Mouse (Mus musculus): ENCODE results near the gene Trmt10a. TPM values are rescaled to one million over a fixed set of nuclear protein-coding genes. Genes with fewer than 3 reads are reported as not detected.
A peak's percentile ranks its signal among the peaks of the same experiment; 100 is the strongest.
"Not testable (repeated sequence)": the region's sequence is repeated elsewhere in the genome, so short reads cannot be mapped to it uniquely, and the experiment has no call there.

Trmt10a gene
- polyA plus RNA-seq, 1 experiment from 2014 or later, result 9.4 TPM

GRCm38 (mm10) chr3:138130692-138131091, 12.6 kb upstream of the Trmt10a start:
- Histone ChIP-seq H3K27ac (ENCODE audit: low read length) (peak overlapping the region; percentile 67; the same call in 1 of the 2 replicates), H3K27me3 (replicated peaks; ENCODE audit: control insufficient read depth, insufficient read depth, low read length) (no peaks in the 10 kb centered on the region), H3K36me3 (ENCODE audit: control insufficient read depth, insufficient read depth, low read length) (no peaks in the 10 kb centered on the region), H3K4me3 (ENCODE audit: low read length) (peak overlapping the region; percentile 39), H3K4me1 (ENCODE audit: control insufficient read depth, insufficient read depth, low read length) (no peaks in the 10 kb centered on the region), H3K9me3 (ENCODE audit: control insufficient read depth, low read length) (no peaks in the 10 kb centered on the region), H3K4me2 (ENCODE audit: low read depth, low read length) (no peak overlapping the region), H3K9ac (ENCODE audit: low read depth, low read length) (peak overlapping the region; percentile 42; the same call in 1 of the 2 replicates)
- WGBS, result 60% methylated on average over 1 of the region's 1 CpGs
- no peak for ATAC-seq

GRCm38 (mm10) chr3:138131168-138131567, 12.1 kb upstream of the Trmt10a start:
- Histone ChIP-seq H3K4me2 (ENCODE audit: low read depth, low read length) (no peak overlapping the region), H3K36me3 (ENCODE audit: control insufficient read depth, insufficient read depth, low read length) (no peaks in the 10 kb centered on the region), H3K9me3 (ENCODE audit: control insufficient read depth, low read length) (no peaks in the 10 kb centered on the region), H3K9ac (ENCODE audit: low read depth, low read length) (peak overlapping the region; percentile 42; the same call in 1 of the 2 replicates), H3K27me3 (replicated peaks; ENCODE audit: control insufficient read depth, insufficient read depth, low read length) (no peaks in the 10 kb centered on the region), H3K27ac (ENCODE audit: low read length) (peak overlapping the region; percentile 67), H3K4me3 (ENCODE audit: low read length) (peak overlapping the region; percentile 39), H3K4me1 (ENCODE audit: control insufficient read depth, insufficient read depth, low read length) (no peaks in the 10 kb centered on the region)
- ATAC-seq, result peak; percentile 68
- WGBS, result 40% methylated on average over 9 of the region's 9 CpGs

- Histone ChIP-seq H3K27me3 (replicated peaks; ENCODE audit: control insufficient read depth, insufficient read depth, low read length) (no peaks in the 10 kb centered on the region), H3K4me3 (ENCODE audit: low read length) (no peak overlapping the region), H3K9me3 (ENCODE audit: control insufficient read depth, low read length) (no peaks in the 10 kb centered on the region), H3K4me2 (ENCODE audit: low read depth, low read length) (peak overlapping the region; percentile 6; the same call in 1 of the 2 replicates), H3K4me1 (ENCODE audit: control insufficient read depth, insufficient read depth, low read length) (no peaks in the 10 kb centered on the region), H3K9ac (ENCODE audit: low read depth, low read length) (no peak overlapping the region), H3K36me3 (ENCODE audit: control insufficient read depth, insufficient read depth, low read length) (no peaks in the 10 kb centered on the region), H3K27ac (ENCODE audit: low read length) (peak overlapping the region; percentile 87)
- 70% methylated on average over 8 of the region's 8 CpGs for WGBS
- peak; percentile 74 for ATAC-seq
Observed at GRCm38 (mm10) chr3:138133463-138133862, 9.8 kb upstream of the Trmt10a start.

- no peak overlapping the region for H3K4me2 ChIP-seq (ENCODE audit: low read depth, low read length)
- no peaks in the 10 kb centered on the region for H3K9me3 ChIP-seq (ENCODE audit: control insufficient read depth, low read length)
- H3K27me3 ChIP-seq (replicated peaks; ENCODE audit: control insufficient read depth, insufficient read depth, low read length), result no peaks in the 10 kb centered on the region
- H3K9ac ChIP-seq (ENCODE audit: low read depth, low read length), result no peak overlapping the region
- H3K4me3 ChIP-seq (ENCODE audit: low read length), result no peak overlapping the region
- no peaks in the 10 kb centered on the region for H3K36me3 ChIP-seq (ENCODE audit: control insufficient read depth, insufficient read depth, low read length)
- H3K4me1 ChIP-seq (ENCODE audit: control insufficient read depth, insufficient read depth, low read length), result no peaks in the 10 kb centered on the region
- no peak for ATAC-seq
- 87% methylated on average over 11 of the region's 11 CpGs for WGBS
- peak overlapping the region; percentile 87 for H3K27ac ChIP-seq (ENCODE audit: low read length)
Observed at GRCm38 (mm10) chr3:138133916-138134315, 9.3 kb upstream of the Trmt10a start.

- H3K4me1 ChIP-seq (ENCODE audit: control insufficient read depth, insufficient read depth, low read length), result no peaks in the 10 kb centered on the region
- no peaks in the 10 kb centered on the region for H3K36me3 ChIP-seq (ENCODE audit: control insufficient read depth, insufficient read depth, low read length)
- peak; percentile 54 for ATAC-seq
- H3K27me3 ChIP-seq (replicated peaks; ENCODE audit: control insufficient read depth, insufficient read depth, low read length), result no peaks in the 10 kb centered on the region
- no peaks in the 10 kb centered on the region for H3K9me3 ChIP-seq (ENCODE audit: control insufficient read depth, low read length)
- H3K9ac ChIP-seq (ENCODE audit: low read depth, low read length), result no peak overlapping the region
- no peak overlapping the region for H3K4me3 ChIP-seq (ENCODE audit: low read length)
- 53% methylated on average over 1 of the region's 1 CpGs for WGBS
- H3K27ac ChIP-seq (ENCODE audit: low read length), result no peak overlapping the region; the same call in 1 of the 2 replicates
- H3K4me2 ChIP-seq (ENCODE audit: low read depth, low read length), result no peak overlapping the region
Observed at GRCm38 (mm10) chr3:138134528-138134927, 8.7 kb upstream of the Trmt10a start.

GRCm38 (mm10) chr3:138138146-138138545, 5.1 kb upstream of the Trmt10a start:
- not testable (repeated sequence) for H3K9ac ChIP-seq (ENCODE audit: low read depth, low read length); H3K4me1 ChIP-seq (ENCODE audit: control insufficient read depth, insufficient read depth, low read length); H3K27ac ChIP-seq (ENCODE audit: low read length); H3K27me3 ChIP-seq (replicated peaks; ENCODE audit: control insufficient read depth, insufficient read depth, low read length); H3K4me2 ChIP-seq (ENCODE audit: low read depth, low read length); H3K9me3 ChIP-seq (ENCODE audit: control insufficient read depth, low read length); ATAC-seq; H3K4me3 ChIP-seq (ENCODE audit: low read length); H3K36me3 ChIP-seq (ENCODE audit: control insufficient read depth, insufficient read depth, low read length)
- WGBS, result 94% methylated on average over 13 of the region's 13 CpGs

GRCm38 (mm10) chr3:138139663-138140062, 3.6 kb upstream of the Trmt10a start:
- Histone ChIP-seq H3K27me3 (replicated peaks; ENCODE audit: control insufficient read depth, insufficient read depth, low read length) (no peaks in the 10 kb centered on the region), H3K9ac (ENCODE audit: low read depth, low read length) (no peak overlapping the region), H3K4me3 (ENCODE audit: low read length) (no peak overlapping the region), H3K4me2 (ENCODE audit: low read depth, low read length) (no peak overlapping the region), H3K4me1 (ENCODE audit: control insufficient read depth, insufficient read depth, low read length) (0 out of 2 replicates have a peak, but pooled peaks cover 2% of the 10 kb centered on the region), H3K36me3 (ENCODE audit: control insufficient read depth, insufficient read depth, low read length) (no peaks in the 10 kb centered on the region), H3K9me3 (ENCODE audit: control insufficient read depth, low read length) (no peaks in the 10 kb centered on the region), H3K27ac (ENCODE audit: low read length) (no peak overlapping the region)
- no peak for ATAC-seq
- WGBS, result 87% methylated on average over 6 of the region's 6 CpGs

GRCm38 (mm10) chr3:138142052-138142732, 1.1 kb upstream of the Trmt10a start:
- Histone ChIP-seq H3K4me3 (ENCODE audit: low read length) (0 out of 2 replicates have a peak overlapping the region, but pooled peaks have one; percentile 12), H3K27me3 (replicated peaks; ENCODE audit: control insufficient read depth, insufficient read depth, low read length) (no peaks in the 10 kb centered on the region), H3K4me2 (ENCODE audit: low read depth, low read length) (peak overlapping the region; percentile 32), H3K36me3 (ENCODE audit: control insufficient read depth, insufficient read depth, low read length) (no peaks in the 10 kb centered on the region), H3K4me1 (ENCODE audit: control insufficient read depth, insufficient read depth, low read length) (0 out of 2 replicates have a peak, but pooled peaks cover 2% of the 10 kb centered on the region), H3K27ac (ENCODE audit: low read length) (no peak overlapping the region), H3K9ac (ENCODE audit: low read depth, low read length) (peak overlapping the region; percentile 14; the same call in 1 of the 2 replicates), H3K9me3 (ENCODE audit: control insufficient read depth, low read length) (no peaks in the 10 kb centered on the region)
- ATAC-seq, result no peak
- WGBS, result 64% methylated on average over 4 of the region's 4 CpGs

GRCm38 (mm10) chr3:138142733-138143314, 424 bp upstream of the Trmt10a start:
- no peak for ATAC-seq
- Histone ChIP-seq H3K27me3 (replicated peaks; ENCODE audit: control insufficient read depth, insufficient read depth, low read length) (no peaks in the 10 kb centered on the region), H3K4me2 (ENCODE audit: low read depth, low read length) (peak overlapping the region; percentile 48), H3K27ac (ENCODE audit: low read length) (peak overlapping the region; percentile 100), H3K36me3 (ENCODE audit: control insufficient read depth, insufficient read depth, low read length) (no peaks in the 10 kb centered on the region), H3K9ac (ENCODE audit: low read depth, low read length) (peak overlapping the region; percentile 66), H3K4me3 (ENCODE audit: low read length) (peak overlapping the region; percentile 73), H3K4me1 (ENCODE audit: control insufficient read depth, insufficient read depth, low read length) (0 out of 2 replicates have a peak, but pooled peaks cover 2% of the 10 kb centered on the region), H3K9me3 (ENCODE audit: control insufficient read depth, low read length) (no peaks in the 10 kb centered on the region)
- WGBS, result 4% methylated on average over 12 of the region's 12 CpGs
